Mouse (Mus musculus) CH12.LX (cell line): ENCODE results near the gene Brf1. TPM values are rescaled to one million over a fixed set of nuclear protein-coding genes. Genes with fewer than 3 reads are reported as not detected.
A peak's percentile ranks its signal among the peaks of the same experiment; 100 is the strongest.

Source experiments
- DNase-seq: peaks from one replicate; pipeline ENCODE4 v3.0.0-alpha.2; 2013; ENCODE audit errors: extremely low read depth
- H3K27ac ChIP-seq: 2 replicates; pipeline ENCODE4 v1.5.1; 2012; ENCODE audit warnings: low read depth, mild to moderate bottlenecking, control low read depth, moderate library complexity; ENCODE audit not compliant: insufficient read depth
- H3K27me3 ChIP-seq: replicated peaks from 2 replicates; pipeline ENCODE3; 2012; ENCODE audit warnings: inconsistent platforms
- H3K36me3 ChIP-seq, 2 experiments: replicated peaks in 1 of 2; 2 replicates each; pipeline versions ENCODE3 to v1.6.1; 2012; ENCODE audit warnings: inconsistent platforms in 1 of 2, low read length in 1 of 2, mild to moderate bottlenecking in 1 of 2, mixed read lengths in 1 of 2, moderate library complexity in 1 of 2; ENCODE audit not compliant: control insufficient read depth in 1 of 2, insufficient read depth in 1 of 2
- H3K4me1 ChIP-seq, 2 experiments: 2 replicates each; pipeline ENCODE4 v1.6.1; 2012; ENCODE audit warnings: inconsistent platforms in 1 of 2, moderate library complexity in 1 of 2; ENCODE audit not compliant: insufficient read depth in 2 of 2, control insufficient read depth in 1 of 2
- H3K4me2 ChIP-seq: 2 replicates; pipeline ENCODE4 v1.6.1; 2012; ENCODE audit warnings: low read depth, mild to moderate bottlenecking, control low read depth; ENCODE audit not compliant: poor library complexity, insufficient read depth, severe bottlenecking
- H3K4me3 ChIP-seq, 3 experiments: fragments of 150-350 bp in 1 of 3; sonication (generic) in 1 of 3; replicated peaks in 1 of 3; 2 replicates each; pipeline versions ENCODE3 to v1.5.1; 2011 to 2012; ENCODE audit warnings: low read depth in 2 of 3, low read length in 2 of 3, mild to moderate bottlenecking in 2 of 3, moderate library complexity in 2 of 3, control low read depth in 1 of 3, improper control_type of control experiment in 1 of 3, inconsistent platforms in 1 of 3, mixed read lengths in 1 of 3; ENCODE audit not compliant: poor library complexity in 1 of 3
- H3K79me2 ChIP-seq: replicated peaks from 2 replicates; pipeline ENCODE4 v1.6.1; 2012; ENCODE audit warnings: mild to moderate bottlenecking, moderate library complexity; ENCODE audit not compliant: control insufficient read depth, poor library complexity, insufficient read depth, severe bottlenecking; ENCODE audit errors: extremely low read depth
- H3K9ac ChIP-seq: 2 replicates; pipeline ENCODE4 v1.6.1; 2012; ENCODE audit warnings: low read depth, mild to moderate bottlenecking, control low read depth, moderate library complexity; ENCODE audit not compliant: insufficient read depth
- H3K9me3 ChIP-seq: replicated peaks from 2 replicates; pipeline ENCODE3; 2012; ENCODE audit warnings: low read length, inconsistent platforms, mixed read lengths
- BHLHE40 ChIP-seq: IDR thresholded peaks from 2 replicates; pipeline ENCODE4 v1.6.1; 2011; ENCODE audit warnings: mild to moderate bottlenecking, low read depth, low read length, improper control_type of control experiment
- CHD1 ChIP-seq: IDR thresholded peaks from 2 replicates; pipeline ENCODE4 v1.6.1; 2012; ENCODE audit warnings: low read depth, low read length, improper control_type of control experiment, inconsistent platforms
- CHD2 ChIP-seq: IDR thresholded peaks from 2 replicates; pipeline ENCODE4 v1.6.1; 2011; ENCODE audit warnings: low read length, improper control_type of control experiment
- CTCF ChIP-seq, 2 experiments: IDR thresholded peaks in 1 of 2; conservative IDR thresholded peaks in 1 of 2; 2 replicates each; pipeline ENCODE4 v1.5.1; 2011 to 2012; ENCODE audit warnings: low read depth in 2 of 2, low read length in 2 of 2, improper control_type of control experiment in 1 of 2, inconsistent platforms in 1 of 2, mild to moderate bottlenecking in 1 of 2, moderate library complexity in 1 of 2
- GABPA ChIP-seq: IDR thresholded peaks from 2 replicates; pipeline ENCODE4 v1.6.1; 2012; ENCODE audit warnings: low read depth, low read length, improper control_type of control experiment, inconsistent platforms; ENCODE audit not compliant: insufficient replicate concordance
- NELFE ChIP-seq: IDR thresholded peaks from 2 replicates; pipeline ENCODE4 v1.6.1; 2011; ENCODE audit warnings: low read depth, low read length, improper control_type of control experiment
- NRF1 ChIP-seq: IDR thresholded peaks from 2 replicates; pipeline ENCODE4 v1.6.1; 2014; ENCODE audit warnings: low read depth, mild to moderate bottlenecking, inconsistent platforms, low read length, improper control_type of control experiment, moderate library complexity
- PAX5 ChIP-seq: IDR thresholded peaks from 2 replicates; pipeline ENCODE4 v1.6.1; 2012; ENCODE audit warnings: low read length, inconsistent platforms, mixed read lengths
- POLR2A ChIP-seq: IDR thresholded peaks from 2 replicates; pipeline ENCODE4 v1.6.1; 2011; ENCODE audit warnings: low read depth, mild to moderate bottlenecking, improper control_type of control experiment, low read length
- POLR2AphosphoS2 ChIP-seq: IDR thresholded peaks from 2 replicates; pipeline ENCODE4 v1.6.1; 2011; ENCODE audit warnings: low read depth, low read length, improper control_type of control experiment
- RAD21 ChIP-seq: IDR thresholded peaks from 2 replicates; pipeline ENCODE4 v1.6.1; 2011; ENCODE audit warnings: low read depth, mild to moderate bottlenecking, low read length, improper control_type of control experiment, moderate library complexity
- TCF12 ChIP-seq: IDR thresholded peaks from 2 replicates; pipeline ENCODE4 v1.6.1; 2014; ENCODE audit warnings: low read depth, mild to moderate bottlenecking, inconsistent platforms, low read length, improper control_type of control experiment
- ZC3H11A ChIP-seq: IDR thresholded peaks from 2 replicates; pipeline ENCODE4 v1.6.1; 2012; ENCODE audit warnings: low read depth, mild to moderate bottlenecking, inconsistent platforms, low read length, improper control_type of control experiment
- ZNF384 ChIP-seq: IDR thresholded peaks from 2 replicates; pipeline ENCODE4 v1.6.1; 2012; ENCODE audit warnings: low read depth, low read length, improper control_type of control experiment, inconsistent platforms
- dilution Hi-C: fragments of 300-500 bp; cut with MboI; formaldehyde crosslinking; loops from 2 replicates; pipeline ENCODE4 v1.14.3; 2020; ENCODE audit warnings: low sequenced_read_pairs; ENCODE audit not compliant: extremely low pct_unique_long_range_greater_than_20kb, extremely low pct_ligation_motif_present
- in situ Hi-C: fragments of 300-500 bp; cut with MboI; formaldehyde crosslinking; loops from 3 replicates; pipeline ENCODE4 v1.14.3; 2019; ENCODE audit warnings: low sequenced_read_pairs, low pct_ligation_motif_present, low pct_unique_long_range_greater_than_20kb, mixed read lengths
- polyA plus RNA-seq: library from polyadenylated mRNA; unstranded; fragments of >175 nt; gene quantifications from 2 replicates; pipeline ENCODE4 v1.2.1, GENCODE M21; 2012; ENCODE audit warnings: low read depth; ENCODE audit not compliant: insufficient read length
- total RNA-seq, 2 experiments: library from RNA; depleted of rRNA; stranded (reverse); fragments of 300-350 nt in 1 of 2; fragments of >200 nt in 1 of 2; gene quantifications; 2 replicates each; pipeline ENCODE4 v1.2.3; 2012 to 2014

Gene Brf1
- total and polyA plus RNA-seq, 3 experiments: 15.9 to 31.2 (median 29.6) TPM

DNA sequence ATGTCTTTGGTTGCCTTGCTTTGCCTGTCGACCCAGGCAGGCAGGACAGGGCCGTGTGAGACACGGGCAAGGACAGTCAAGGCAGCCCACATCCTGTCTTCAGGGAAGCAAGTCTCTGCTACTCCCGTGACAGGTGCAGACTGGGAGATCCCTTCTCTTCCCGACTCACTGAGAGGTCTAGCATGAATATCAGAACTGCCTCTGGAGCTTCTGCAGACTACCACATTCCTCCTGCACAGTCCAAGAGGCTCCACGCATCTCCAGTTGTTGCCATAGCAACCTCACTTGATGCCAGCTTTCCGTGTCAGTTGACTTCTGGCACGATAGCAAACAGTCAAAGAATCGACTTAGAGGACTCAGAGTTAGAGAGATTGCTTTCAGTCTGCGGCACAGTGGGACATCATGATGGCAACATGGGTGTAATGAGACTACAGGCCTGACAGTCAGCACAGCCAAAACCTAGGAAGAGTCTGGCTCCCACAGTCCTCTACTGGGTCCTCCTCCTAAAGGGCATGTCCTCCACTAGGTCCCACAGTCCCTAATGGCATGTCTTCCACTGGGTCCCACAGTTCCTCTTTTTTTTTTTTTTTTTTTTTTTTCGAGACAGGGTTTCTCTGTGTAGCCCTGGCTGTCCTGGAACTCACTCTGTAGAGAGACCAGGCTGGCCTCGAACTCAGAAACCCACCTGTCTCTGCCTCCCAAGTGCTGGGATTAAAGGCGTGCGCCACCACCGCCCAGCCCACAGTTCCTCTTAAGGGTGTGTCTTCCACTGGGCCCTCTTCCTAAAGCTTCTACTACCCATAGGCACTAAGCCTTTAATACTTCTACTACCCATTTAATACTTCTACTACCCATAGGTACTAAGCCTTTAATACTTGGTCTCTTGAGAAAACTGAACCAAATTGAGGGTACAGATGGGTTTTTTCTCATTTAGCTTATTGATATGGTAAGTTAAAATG is 41.3 kb upstream of the Brf1 start:
- Histone ChIP-seq H3K4me2 (no peak overlapping the region), H3K79me2 (no peaks in the 10 kb centered on the region), H3K36me3 (peaks cover 0 to 13% of the 10 kb centered on the region in 2 experiments), H3K27me3 (no peaks in the 10 kb centered on the region), H3K4me1 (peaks cover 2 to 4% of the 10 kb centered on the region in 2 experiments; a peak in 2 of 4 replicates), H3K4me3 (no peak overlapping the region), H3K27ac (no peak overlapping the region), H3K9me3 (no peaks in the 10 kb centered on the region), H3K9ac (no peak overlapping the region)
- no peak for DNase-seq
- TF ChIP-seq NRF1 (no peak), ZNF384 (0 out of 2 replicates have a peak, but pooled peaks have one; percentile 16)
- dilution Hi-C loops (no loop called here), in situ Hi-C loops (no loop called here)

DNA sequence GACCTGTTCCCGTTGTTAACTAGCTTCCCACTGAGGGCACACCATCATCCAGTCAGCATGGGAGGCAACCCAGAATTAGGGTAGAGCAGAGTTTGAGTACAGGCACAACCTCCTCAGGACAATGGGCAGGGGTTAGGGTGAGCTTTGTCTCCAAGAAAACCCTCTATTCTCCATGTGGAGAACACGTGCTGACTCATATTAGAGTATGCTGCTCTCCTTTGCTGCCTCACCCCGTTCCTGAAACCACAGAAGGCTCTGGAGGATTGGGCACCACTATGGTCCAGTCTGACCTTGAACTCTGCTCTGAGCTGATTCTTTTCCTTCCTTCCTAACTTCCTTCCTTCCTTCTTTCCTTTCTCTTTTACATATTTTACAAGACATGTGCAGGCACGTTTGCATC is 37.9 kb upstream of the Brf1 start:
- dilution Hi-C loops: no loop called here
- Histone ChIP-seq H3K4me1 (peaks cover 2 to 4% of the 10 kb centered on the region in 2 experiments; a peak in 2 of 4 replicates), H3K9me3 (no peaks in the 10 kb centered on the region), H3K27me3 (no peaks in the 10 kb centered on the region), H3K4me3 (no peak overlapping the region), H3K27ac (no peak overlapping the region), H3K36me3 (peaks cover 0 to 2% of the 10 kb centered on the region in 2 experiments), H3K9ac (no peak overlapping the region), H3K4me2 (no peak overlapping the region), H3K79me2 (no peaks in the 10 kb centered on the region)
- TF ChIP-seq BHLHE40 (no peak), ZC3H11A (no peak), POLR2AphosphoS2 (no peak), POLR2A (no peak), GABPA (no peak), RAD21 (no peak), CTCF (conservative IDR thresholded peaks at IDR 0.05 in 1 of 2, IDR thresholded peaks at IDR 0.05 in 1 of 2; ENCODE audit: low read depth in 2 of 2, low read length in 2 of 2) (no peak), PAX5 (no peak), CHD2 (no peak), CHD1 (no peak)
- in situ Hi-C loops: no loop called here
- DNase-seq: no peak

GRCm38 (mm10) chr12:113036996-113037395 is 36.5 kb upstream of the Brf1 start:
- no peak overlapping the region for H3K4me2 ChIP-seq
- peaks cover 2 to 7% of the 10 kb centered on the region in 2 experiments; a peak in 2 of 4 replicates for H3K4me1 ChIP-seq
- no peaks in the 10 kb centered on the region for H3K79me2 ChIP-seq
- no peaks in the 10 kb centered on the region for H3K9me3 ChIP-seq
- no peak overlapping the region for H3K27ac ChIP-seq
- TF ChIP-seq TCF12 (no peak), PAX5 (no peak), POLR2A (no peak), NELFE (no peak)
- dilution Hi-C loops: no loop called here
- in situ Hi-C loops: no loop called here
- H3K36me3 ChIP-seq: peaks cover 0 to 5% of the 10 kb centered on the region in 2 experiments
- H3K27me3 ChIP-seq: no peaks in the 10 kb centered on the region
- H3K4me3 ChIP-seq: no peak overlapping the region
- no peak for DNase-seq
- H3K9ac ChIP-seq: no peak overlapping the region
